Mouse (Mus musculus) heart, embryonic 11.5 days (tissue): ENCODE measurements at regions not wholly inside any gene's neighbourhood (a gene's known extent, or its start where the extent isn't known, plus 50 kb on each side); places are given as distances from the start of the nearest gene placed in this dataset.

Source experiments
- ATAC-seq: fragments of 200-750 bp; cut with Nextera tagmentation; replicated peaks from 2 replicates; pipeline ENCODE4 v1.8.0; 2017; ENCODE audit warnings: moderate library complexity; ENCODE audit not compliant: insufficient number of reproducible peaks, low FRiP score, low TSS enrichment
- H3K27ac ChIP-seq: fragments of 300-500 bp; sonication (generic); 2 replicates; pipeline ENCODE4 v1.5.1; 2014; ENCODE audit warnings: mild to moderate bottlenecking, low read depth, low read length
- H3K27me3 ChIP-seq: fragments of 300-500 bp; sonication (generic); 2 replicates; pipeline ENCODE4 v1.6.1; 2014; ENCODE audit warnings: mild to moderate bottlenecking, low read length, mixed read lengths; ENCODE audit not compliant: control insufficient read depth, insufficient read depth
- H3K36me3 ChIP-seq: fragments of 300-500 bp; sonication (generic); 2 replicates; pipeline ENCODE4 v1.6.1; 2014; ENCODE audit warnings: mild to moderate bottlenecking, low read length, moderate library complexity, mixed read lengths; ENCODE audit not compliant: control insufficient read depth, insufficient read depth
- H3K4me1 ChIP-seq: fragments of 300-500 bp; sonication (generic); 2 replicates; pipeline ENCODE4 v1.6.1; 2014; ENCODE audit warnings: low read length; ENCODE audit not compliant: control insufficient read depth, insufficient read depth
- H3K4me2 ChIP-seq: fragments of 300-500 bp; sonication (generic); 2 replicates; pipeline ENCODE4 v1.6.1; 2014; ENCODE audit warnings: mild to moderate bottlenecking, moderate library complexity
- H3K4me3 ChIP-seq: fragments of 300-500 bp; sonication (generic); 2 replicates; pipeline ENCODE4 v1.5.1; 2014; ENCODE audit warnings: low read depth, low read length
- H3K9ac ChIP-seq: fragments of 300-500 bp; sonication (generic); 2 replicates; pipeline ENCODE4 v1.6.1; 2014; ENCODE audit warnings: mild to moderate bottlenecking, low read depth, low read length, moderate library complexity
- H3K9me3 ChIP-seq: fragments of 300-500 bp; sonication (generic); replicated peaks from 2 replicates; pipeline ENCODE4 v1.6.1; 2016; ENCODE audit warnings: low read length; ENCODE audit not compliant: control insufficient read depth
- WGBS: fragments of 180-500 bp; shearing (Covaris S2); extraction: QIAGEN DNeasy Blood & Tissue Kit; methylation state at CpG from one replicate; pipeline ENCODE4 v1.1.7; 2014; ENCODE audit not compliant: insufficient replicate concordance; 5-methylcytosine and 5-hydroxymethylcytosine counted together

DNA sequence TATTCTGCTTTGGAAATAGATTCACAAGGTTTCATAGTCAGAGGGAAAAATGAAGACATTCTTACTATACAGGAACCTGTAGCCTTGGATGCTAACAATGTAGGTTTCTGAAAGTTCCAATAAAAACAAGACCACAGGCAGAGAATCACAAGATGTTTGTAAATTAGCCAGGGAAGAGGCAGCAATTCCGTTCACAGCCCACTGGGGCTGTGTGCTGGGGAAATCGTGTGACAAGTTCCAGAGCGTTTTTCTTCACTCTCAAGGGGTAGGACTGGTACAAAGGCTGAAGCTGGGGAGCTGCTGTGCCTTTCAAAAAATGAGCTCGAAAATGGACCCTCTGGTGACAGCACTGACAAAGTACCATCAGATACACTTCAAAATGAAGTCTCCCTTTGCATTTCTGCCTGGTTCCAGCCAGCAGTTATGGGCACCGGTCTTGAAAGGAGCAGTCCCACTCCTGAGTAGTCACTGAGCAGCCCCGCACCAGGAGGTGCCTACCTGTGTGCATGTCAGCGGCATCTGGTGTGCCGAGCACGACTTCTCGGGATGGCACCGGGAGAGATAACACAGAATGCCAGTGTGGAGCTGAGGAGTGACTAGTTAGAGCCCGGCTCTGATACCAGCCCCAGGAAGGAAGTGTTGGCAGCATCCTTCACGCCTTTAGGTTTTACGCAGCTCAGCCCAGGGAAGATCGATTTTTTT lies 77.0 kb upstream of the Mpp6 start:
- no peaks in the 10 kb centered on the region for H3K27me3 ChIP-seq
- no peak for ATAC-seq

DNA sequence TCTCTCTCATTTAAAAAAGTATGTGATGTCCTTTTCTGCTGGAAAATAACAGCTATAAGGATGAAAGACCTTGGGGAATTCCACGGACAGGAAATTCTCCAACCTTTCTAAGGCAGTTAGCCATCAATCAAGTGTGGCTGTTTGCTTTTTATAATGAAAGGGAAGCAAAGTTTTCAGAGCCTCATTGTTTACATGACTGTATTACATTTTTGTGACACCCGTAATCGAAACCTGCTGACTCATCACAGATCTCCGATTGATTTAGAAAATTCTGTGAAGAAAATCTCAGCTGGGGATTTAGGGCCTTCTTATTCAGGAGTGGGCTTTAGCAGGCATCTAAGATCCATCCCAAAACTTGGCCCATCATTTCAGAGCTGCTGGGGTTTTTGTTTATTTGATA lies 72.4 kb upstream of the Mpp6 start:
- Histone ChIP-seq H3K4me3 (no peak overlapping the region), H3K9me3 (no peaks in the 10 kb centered on the region), H3K36me3 (no peaks in the 10 kb centered on the region), H3K4me2 (no peak overlapping the region), H3K27ac (no peak overlapping the region), H3K27me3 (no peaks in the 10 kb centered on the region), H3K9ac (no peak overlapping the region), H3K4me1 (no peaks in the 10 kb centered on the region)
- WGBS, result 67% methylated on average over 4 of the region's 4 CpGs
- ATAC-seq, result no peak

More for the DNA sequence above, 77.0 kb upstream of the Mpp6 start:
- Histone ChIP-seq H3K4me3 (no peak overlapping the region), H3K27ac (no peak overlapping the region), H3K4me2 (peak overlapping the region; percentile 41), H3K4me1 (no peaks in the 10 kb centered on the region), H3K36me3 (no peaks in the 10 kb centered on the region), H3K9me3 (no peaks in the 10 kb centered on the region), H3K9ac (no peak overlapping the region)
- WGBS, result 40% methylated on average over 15 of the region's 15 CpGs

DNA sequence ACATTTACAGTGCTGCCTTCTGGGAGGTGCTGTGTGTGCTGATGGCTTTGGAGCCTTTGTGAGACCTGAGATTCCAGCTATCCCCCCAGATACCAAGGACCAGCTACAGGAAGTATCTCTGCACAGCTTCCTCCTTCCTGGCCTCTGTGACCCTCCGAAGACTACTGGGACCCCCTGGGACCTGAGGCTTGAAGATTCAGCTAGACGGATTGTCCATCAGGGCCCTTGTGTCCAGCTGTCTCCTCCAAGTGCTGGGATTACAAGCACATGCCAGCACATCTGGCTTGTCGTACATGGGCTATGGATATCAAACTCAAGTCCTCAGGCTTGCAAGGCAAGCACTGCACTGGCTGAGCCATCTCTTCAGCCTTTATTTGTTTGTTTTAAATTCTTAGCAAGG lies 71.7 kb upstream of the Mpp6 start:
- H3K27me3 ChIP-seq, result no peaks in the 10 kb centered on the region
- no peak for ATAC-seq
- H3K9ac ChIP-seq, result no peak overlapping the region
- H3K4me2 ChIP-seq, result no peak overlapping the region
- no peaks in the 10 kb centered on the region for H3K4me1 ChIP-seq
- H3K27ac ChIP-seq, result no peak overlapping the region
- WGBS, result 53% methylated on average over 3 of the region's 3 CpGs
- no peaks in the 10 kb centered on the region for H3K9me3 ChIP-seq
- no peaks in the 10 kb centered on the region for H3K36me3 ChIP-seq
- H3K4me3 ChIP-seq, result no peak overlapping the region

DNA sequence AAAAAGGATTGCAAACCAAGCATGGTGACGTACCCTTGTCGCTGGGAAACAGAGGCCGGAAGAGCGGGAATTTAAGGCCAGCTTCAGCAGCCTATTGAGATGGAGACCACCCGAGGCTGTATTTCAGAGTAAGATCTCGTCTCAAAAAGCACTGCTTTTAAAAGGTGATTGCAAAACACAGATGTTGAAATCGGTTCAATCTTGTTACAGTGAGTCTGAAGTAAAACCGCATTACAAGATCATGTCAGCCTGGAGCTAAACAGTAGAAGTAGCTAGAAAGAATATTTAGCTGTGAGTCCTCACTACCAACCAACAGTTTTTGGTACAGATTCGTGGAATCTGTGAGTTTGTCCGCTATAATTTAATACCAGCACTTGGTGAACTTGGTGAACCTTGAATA lies 69.0 kb upstream of the Mpp6 start:
- Histone ChIP-seq H3K27me3 (peaks cover 3% of the 10 kb centered on the region; the same call in 1 of the 2 replicates), H3K27ac (no peak overlapping the region), H3K9ac (no peak overlapping the region), H3K9me3 (no peaks in the 10 kb centered on the region), H3K4me3 (no peak overlapping the region), H3K4me2 (no peak overlapping the region), H3K4me1 (no peaks in the 10 kb centered on the region), H3K36me3 (no peaks in the 10 kb centered on the region)
- WGBS, result 84% methylated on average over 10 of the region's 10 CpGs
- ATAC-seq, result no peak

DNA sequence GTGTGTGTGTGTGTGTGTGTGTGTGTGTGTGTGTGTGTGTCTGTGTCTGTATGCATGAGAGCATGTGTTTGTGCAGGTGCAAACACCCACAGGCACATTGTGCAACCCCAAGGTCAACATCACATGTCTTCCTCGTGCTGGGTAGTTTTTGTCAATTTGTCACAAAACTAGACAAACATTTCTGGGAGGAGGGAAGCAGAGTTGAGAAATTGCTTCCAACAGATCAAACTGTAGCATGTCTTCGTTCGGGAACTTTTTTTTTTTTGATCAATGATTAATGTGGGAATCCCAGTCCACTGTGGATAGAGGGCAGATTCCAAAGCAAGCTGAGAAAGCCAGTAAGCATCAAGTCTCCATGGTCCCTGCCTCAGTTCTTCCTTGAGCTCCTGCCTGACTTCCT lies 67.9 kb upstream of the Mpp6 start:
- H3K4me2 ChIP-seq, result no peak overlapping the region
- H3K9ac ChIP-seq, result no peak overlapping the region
- H3K9me3 ChIP-seq, result no peaks in the 10 kb centered on the region
- H3K4me1 ChIP-seq, result no peaks in the 10 kb centered on the region
- no peaks in the 10 kb centered on the region for H3K36me3 ChIP-seq
- peaks cover 3% of the 10 kb centered on the region; the same call in 1 of the 2 replicates for H3K27me3 ChIP-seq
- 75% methylated on average over 3 of the region's 3 CpGs for WGBS
- no peak for ATAC-seq
- H3K27ac ChIP-seq, result no peak overlapping the region
- H3K4me3 ChIP-seq, result no peak overlapping the region

DNA sequence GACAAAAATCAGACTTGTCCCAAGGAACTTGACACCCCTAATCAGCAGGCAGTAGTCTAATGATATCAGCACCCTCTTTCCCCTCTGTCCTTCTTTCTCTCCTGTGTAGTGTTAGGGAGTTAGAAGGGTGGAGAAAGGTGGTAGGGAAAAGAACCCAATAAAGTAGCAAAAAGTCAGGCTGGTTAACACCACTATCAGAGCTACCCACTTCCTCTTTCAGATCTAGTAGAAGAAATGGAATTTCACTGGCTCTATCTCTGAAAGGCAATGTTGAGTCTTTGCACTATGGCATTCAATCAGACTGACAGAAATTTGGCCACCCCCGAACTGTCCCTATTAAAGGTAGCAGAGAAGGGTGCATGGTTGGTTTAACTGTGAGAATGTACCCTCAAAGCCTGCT lies 65.9 kb upstream of the Mpp6 start:
- H3K27ac ChIP-seq, result no peak overlapping the region

DNA sequence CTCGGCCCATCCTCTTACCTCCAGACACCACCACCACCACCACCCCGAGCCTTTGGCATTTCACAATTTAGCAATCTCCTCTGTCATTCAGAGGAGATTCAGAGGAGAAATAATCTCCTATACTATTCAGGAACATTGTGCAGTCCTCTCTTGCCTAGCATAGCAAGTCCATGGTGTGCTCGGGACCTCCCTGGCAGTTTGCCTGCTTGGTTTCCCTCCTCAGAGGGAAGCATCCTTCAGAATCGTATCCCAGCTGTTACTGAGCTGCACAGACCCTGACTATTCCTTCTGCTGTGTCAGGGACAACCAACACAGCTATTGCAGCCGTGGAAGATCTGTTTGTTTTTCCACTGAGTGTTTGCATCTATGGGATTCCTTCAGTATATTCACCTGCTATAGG lies 63.3 kb upstream of the Mpp6 start:
- Histone ChIP-seq H3K4me1 (no peaks in the 10 kb centered on the region), H3K9me3 (no peaks in the 10 kb centered on the region), H3K9ac (no peak overlapping the region), H3K27ac (no peak overlapping the region), H3K4me2 (no peak overlapping the region), H3K36me3 (no peaks in the 10 kb centered on the region), H3K27me3 (peaks cover 3% of the 10 kb centered on the region; the same call in 1 of the 2 replicates), H3K4me3 (no peak overlapping the region)
- ATAC-seq, result no peak
- 63% methylated on average over 5 of the region's 5 CpGs for WGBS

More for the DNA sequence above, 65.9 kb upstream of the Mpp6 start:
- peaks cover 3% of the 10 kb centered on the region; the same call in 1 of the 2 replicates for H3K27me3 ChIP-seq
- H3K36me3 ChIP-seq, result no peaks in the 10 kb centered on the region
- H3K4me2 ChIP-seq, result no peak overlapping the region
- ATAC-seq, result no peak
- WGBS, result 54% methylated on average over 1 of the region's 1 CpGs
- no peak overlapping the region for H3K9ac ChIP-seq
- no peaks in the 10 kb centered on the region for H3K4me1 ChIP-seq
- no peak overlapping the region for H3K4me3 ChIP-seq
- no peaks in the 10 kb centered on the region for H3K9me3 ChIP-seq

DNA sequence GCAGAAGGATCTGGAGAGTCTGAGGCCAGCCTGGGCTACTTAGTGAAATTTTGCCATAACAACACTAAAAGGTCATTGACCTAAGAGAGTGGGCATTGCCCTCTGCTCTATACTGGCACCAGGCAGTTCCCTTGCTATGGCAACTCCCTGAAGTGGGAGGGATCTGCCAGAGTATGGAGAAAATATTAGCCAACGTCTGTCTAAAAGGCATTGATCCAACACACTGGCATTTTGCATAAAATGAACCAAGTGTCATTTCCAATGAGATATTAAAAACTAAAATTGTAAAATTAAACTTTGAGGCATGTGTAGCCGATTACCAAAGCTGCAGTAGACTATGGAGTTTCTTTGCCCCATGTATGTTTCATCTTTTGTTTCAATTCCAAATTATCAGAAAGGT lies 57.6 kb upstream of the Mpp6 start:
- no peak overlapping the region for H3K4me3 ChIP-seq
- 78% methylated on average over 2 of the region's 2 CpGs for WGBS
- no peaks in the 10 kb centered on the region for H3K4me1 ChIP-seq
- H3K27ac ChIP-seq, result no peak overlapping the region
- no peak overlapping the region for H3K9ac ChIP-seq
- no peak overlapping the region for H3K4me2 ChIP-seq
- no peaks in the 10 kb centered on the region for H3K9me3 ChIP-seq
- H3K36me3 ChIP-seq, result no peaks in the 10 kb centered on the region
- no peaks in the 10 kb centered on the region for H3K27me3 ChIP-seq
- ATAC-seq, result no peak

DNA sequence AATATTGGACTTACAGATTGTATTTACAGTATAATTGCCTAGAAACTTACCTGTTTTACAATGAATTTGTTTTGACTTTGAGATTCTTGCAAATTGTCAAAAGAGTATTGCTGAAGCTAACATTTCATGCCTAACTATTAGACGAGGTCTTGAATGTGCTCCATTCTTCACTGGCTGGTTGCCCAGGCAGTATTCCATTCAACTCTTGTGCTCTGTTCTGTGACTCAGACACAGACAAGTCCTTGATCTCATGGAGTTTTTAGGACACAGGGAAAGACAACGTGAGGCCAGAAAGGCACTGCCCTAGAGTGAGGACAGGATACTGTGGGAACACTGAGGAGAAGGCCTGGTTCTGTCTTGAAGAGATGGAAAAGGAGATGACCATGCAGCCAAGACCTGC lies 57.0 kb upstream of the Mpp6 start:
- Histone ChIP-seq H3K4me1 (no peaks in the 10 kb centered on the region), H3K4me3 (no peak overlapping the region), H3K27ac (no peak overlapping the region), H3K27me3 (no peaks in the 10 kb centered on the region), H3K4me2 (no peak overlapping the region), H3K36me3 (no peaks in the 10 kb centered on the region), H3K9me3 (no peaks in the 10 kb centered on the region), H3K9ac (no peak overlapping the region)
- 72% methylated on average over 2 of the region's 2 CpGs for WGBS
- no peak for ATAC-seq
